Mouse (Mus musculus) limb, embryonic 15.5 days (tissue): ENCODE measurements around the gene Lrrc73. TPM values are rescaled to one million over a fixed set of nuclear protein-coding genes. Genes with fewer than 3 reads are reported as not detected.
A peak's percentile ranks its signal among the peaks of the same experiment; 100 is the strongest.

Experiments used
- ATAC-seq: fragments of 200-750 bp; cut with Nextera tagmentation; 2 replicates; pipeline ENCODE4 v1.8.0; 2017; ENCODE audit warnings: low read depth, moderate TSS enrichment; ENCODE audit not compliant: insufficient number of reproducible peaks, low FRiP score, low TSS enrichment
- H3K27ac ChIP-seq: fragments of 300-500 bp; sonication (generic); 2 replicates; pipeline ENCODE4 v1.5.1; 2015; ENCODE audit warnings: moderate library complexity, mild to moderate bottlenecking, inconsistent platforms
- H3K27me3 ChIP-seq: fragments of 300-500 bp; sonication (generic); 2 replicates; pipeline ENCODE4 v1.6.1; 2015; ENCODE audit warnings: inconsistent platforms
- H3K36me3 ChIP-seq: fragments of 300-500 bp; sonication (generic); 2 replicates; pipeline ENCODE4 v1.6.1; 2015; ENCODE audit warnings: inconsistent platforms
- H3K4me1 ChIP-seq: fragments of 300-500 bp; sonication (generic); 2 replicates; pipeline ENCODE4 v1.6.1; 2015; ENCODE audit warnings: inconsistent platforms
- H3K4me2 ChIP-seq: fragments of 300-500 bp; sonication (generic); 2 replicates; pipeline ENCODE4 v1.6.1; 2015; ENCODE audit warnings: mild to moderate bottlenecking, inconsistent platforms
- H3K4me3 ChIP-seq: fragments of 300-500 bp; sonication (generic); 2 replicates; pipeline ENCODE4 v1.5.1; 2015; ENCODE audit warnings: mild to moderate bottlenecking, inconsistent platforms
- H3K9ac ChIP-seq: fragments of 300-500 bp; sonication (generic); 2 replicates; pipeline ENCODE4 v1.6.1; 2015; ENCODE audit warnings: inconsistent platforms
- H3K9me3 ChIP-seq: fragments of 300-500 bp; sonication (generic); 2 replicates; pipeline ENCODE4 v1.6.1; 2016; ENCODE audit warnings: inconsistent platforms
- WGBS: fragments of 180-500 bp; shearing (Covaris S2); methylation state at CpG from one replicate; pipeline ENCODE4 v1.1.7; 2015; 5-methylcytosine and 5-hydroxymethylcytosine counted together
- polyA plus RNA-seq: library from polyadenylated mRNA; unstranded; fragments of >200 nt; fragmentation: Nextera tagmentation; extraction: Ambion mirVana; gene quantifications from 2 replicates; pipeline ENCODE4 v1.2.1, GENCODE M21; 2015

The Lrrc73 gene
- polyA plus RNA-seq, 1 experiment from 2014 or later = 1.4 TPM

DNA sequence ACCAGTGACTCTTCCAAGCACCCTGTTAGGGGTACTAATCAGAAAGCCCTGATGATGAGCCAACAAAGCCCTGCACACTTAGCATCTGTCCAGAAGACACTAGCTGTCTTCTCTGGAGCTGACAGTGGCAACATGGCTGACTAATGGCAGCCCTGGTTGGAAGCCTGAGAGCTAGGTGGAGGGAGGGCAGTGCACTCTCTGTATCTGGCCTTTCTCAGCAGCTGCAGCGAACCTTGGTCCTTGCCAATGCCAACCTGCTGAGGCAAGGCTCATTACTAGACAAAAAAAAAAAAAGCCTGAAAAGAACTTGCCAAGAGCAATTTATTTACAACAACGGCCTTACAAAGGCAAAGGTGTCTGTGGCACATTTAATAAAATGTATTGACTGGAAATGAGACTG lies 9.7 kb upstream of the Lrrc73 start:
- Histone ChIP-seq H3K27me3 (no peaks in the 10 kb centered on the region), H3K9me3 (no peaks in the 10 kb centered on the region), H3K4me3 (no peak overlapping the region), H3K4me2 (no peak overlapping the region), H3K27ac (no peak overlapping the region), H3K4me1 (peaks cover 9% of the 10 kb centered on the region), H3K36me3 (peaks cover 76% of the 10 kb centered on the region), H3K9ac (no peak overlapping the region)
- 78% methylated on average over 2 of the region's 2 CpGs for WGBS
- no peak for ATAC-seq

DNA sequence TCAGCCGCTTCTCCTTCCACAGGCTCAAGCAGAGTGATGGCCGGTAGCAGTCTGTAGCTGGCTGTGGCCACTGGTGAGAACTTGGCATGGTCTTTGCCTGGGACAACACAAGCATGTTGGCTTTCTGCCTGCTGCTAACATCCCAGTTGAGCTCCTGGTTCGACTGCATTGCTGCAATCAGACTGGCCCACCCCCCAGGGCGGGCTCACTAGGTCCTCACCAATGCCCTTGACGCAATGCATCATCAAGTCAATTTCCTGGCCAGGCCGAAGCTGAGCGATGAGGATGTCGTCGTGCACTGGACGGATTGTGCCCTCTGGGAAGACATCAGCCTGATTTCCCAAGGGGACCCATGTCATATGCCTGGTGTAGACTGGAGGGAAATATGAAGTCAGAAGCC lies 8.8 kb upstream of the Lrrc73 start:
- Histone ChIP-seq H3K4me2 (no peak overlapping the region), H3K27ac (no peak overlapping the region), H3K27me3 (no peaks in the 10 kb centered on the region), H3K36me3 (peaks cover 72% of the 10 kb centered on the region), H3K4me3 (no peak overlapping the region), H3K9ac (no peak overlapping the region), H3K4me1 (peaks cover 18% of the 10 kb centered on the region), H3K9me3 (no peaks in the 10 kb centered on the region)
- WGBS = 74% methylated on average over 10 of the region's 10 CpGs
- ATAC-seq = no peak

DNA sequence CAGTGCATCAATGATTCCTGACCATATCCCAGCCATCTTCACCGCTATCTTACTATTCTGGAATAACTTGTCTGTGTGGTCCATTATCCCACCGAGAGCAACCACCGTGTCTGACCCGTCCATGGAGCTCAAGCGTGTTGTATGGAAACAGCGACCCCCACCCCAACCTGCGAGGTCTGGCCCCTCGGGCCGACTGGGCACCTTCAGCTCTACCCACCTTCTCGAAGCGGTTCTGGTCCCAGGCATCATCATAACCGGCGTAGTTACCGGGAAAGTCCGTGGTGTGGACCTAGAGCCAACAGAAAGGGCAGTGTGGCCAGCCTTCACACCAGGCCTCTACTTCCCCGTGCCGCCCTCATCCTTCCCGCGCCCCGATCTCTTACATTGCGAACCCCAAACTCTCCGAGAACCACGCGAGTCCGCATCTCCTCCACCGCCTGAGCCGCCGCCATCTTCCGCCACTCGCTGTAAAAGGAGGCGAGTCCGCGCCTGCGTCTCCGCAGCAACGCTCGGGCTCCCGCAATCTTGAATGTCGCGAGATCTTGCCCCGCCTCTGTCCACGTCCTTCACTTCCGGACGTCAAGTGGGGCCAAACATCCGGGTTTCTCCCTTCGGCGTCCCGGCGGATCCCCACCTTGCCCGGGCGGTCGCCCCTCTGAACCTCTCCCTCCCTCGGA lies 5.7 kb upstream of the Lrrc73 start, which contains the start of the genes Polr1c and Yipf3:
TSS of gene Polr1c (minus strand) at position 543 of the 677 bp plus-strand sequence.
TSS of gene Yipf3 (plus strand) at position 569 of the 677 bp plus-strand sequence.
- ATAC-seq = peak; percentile 89
- peak within 1 kb of the TSS; percentile 83 for H3K27ac ChIP-seq

DNA sequence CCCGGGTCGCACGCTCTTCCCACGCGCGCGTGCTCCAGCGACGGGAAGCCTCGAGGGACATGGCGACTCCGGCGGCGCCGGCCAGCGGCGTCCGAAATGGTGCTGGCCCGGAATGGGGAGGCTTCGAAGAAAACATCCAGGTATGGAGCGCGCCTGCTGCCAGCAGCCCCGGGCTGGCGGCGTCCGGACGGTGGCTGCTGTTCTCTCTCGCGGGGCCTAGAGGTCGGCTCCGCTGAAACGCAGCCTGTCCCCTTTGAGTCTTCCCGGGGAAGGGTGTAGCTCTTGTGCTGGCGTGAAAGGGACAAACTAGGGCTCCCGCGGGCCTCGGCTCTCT lies 5.2 kb upstream of the Lrrc73 start:
- peak; percentile 30 for ATAC-seq
- Histone ChIP-seq H3K36me3 (peaks cover 68% of the 10 kb centered on the region), H3K27me3 (no peaks in the 10 kb centered on the region), H3K27ac (peak overlapping the region; percentile 83), H3K4me1 (peaks cover 24% of the 10 kb centered on the region), H3K4me3 (peak overlapping the region; percentile 91), H3K9me3 (no peaks in the 10 kb centered on the region), H3K4me2 (peak overlapping the region; percentile 77), H3K9ac (peak overlapping the region; percentile 98)
- WGBS = under 1% methylated on average over 37 of the region's 37 CpGs

More for the DNA sequence above, 5.7 kb upstream of the Lrrc73 start, which contains the start of the genes Polr1c and Yipf3:
- Histone ChIP-seq H3K9me3 (no peaks in the 10 kb centered on the region), H3K4me1 (peaks cover 23% of the 10 kb centered on the region), H3K36me3 (peaks cover 73% of the 10 kb centered on the region), H3K4me2 (peak within 1 kb of the TSS; percentile 77), H3K9ac (peak within 1 kb of the TSS; percentile 98), H3K27me3 (no peaks in the 10 kb centered on the region), H3K4me3 (peak within 1 kb of the TSS; percentile 91)
- WGBS = under 1% methylated on average over 53 of the region's 53 CpGs

DNA sequence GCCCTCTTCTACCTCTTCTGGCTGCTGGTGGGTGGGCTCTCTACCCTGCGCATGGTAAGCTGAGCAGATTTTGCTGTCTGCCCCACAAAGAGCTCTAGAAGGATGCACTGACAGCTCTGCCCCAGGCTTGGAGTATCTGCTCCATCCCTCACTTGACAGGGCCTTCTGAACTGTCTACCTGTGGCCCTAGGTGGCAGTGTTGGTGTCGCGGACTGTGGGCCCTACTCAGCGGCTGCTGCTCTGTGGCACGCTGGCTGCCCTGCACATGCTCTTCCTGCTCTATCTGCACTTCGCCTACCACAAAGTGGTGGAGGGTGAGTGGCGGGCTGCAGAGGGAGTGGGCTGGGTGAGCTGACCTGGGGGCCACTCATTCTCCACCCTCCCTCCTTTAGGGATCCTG lies 2.2 kb upstream of the Lrrc73 start:
- H3K27me3 ChIP-seq = peaks cover 18% of the 10 kb centered on the region
- no peak overlapping the region for H3K9ac ChIP-seq
- 80% methylated on average over 7 of the region's 7 CpGs for WGBS
- H3K4me3 ChIP-seq = no peak overlapping the region
- H3K36me3 ChIP-seq = peaks cover 38% of the 10 kb centered on the region
- no peak overlapping the region for H3K27ac ChIP-seq
- H3K4me2 ChIP-seq = no peak overlapping the region
- peaks cover 38% of the 10 kb centered on the region for H3K4me1 ChIP-seq
- H3K9me3 ChIP-seq = no peaks in the 10 kb centered on the region
- no peak for ATAC-seq

DNA sequence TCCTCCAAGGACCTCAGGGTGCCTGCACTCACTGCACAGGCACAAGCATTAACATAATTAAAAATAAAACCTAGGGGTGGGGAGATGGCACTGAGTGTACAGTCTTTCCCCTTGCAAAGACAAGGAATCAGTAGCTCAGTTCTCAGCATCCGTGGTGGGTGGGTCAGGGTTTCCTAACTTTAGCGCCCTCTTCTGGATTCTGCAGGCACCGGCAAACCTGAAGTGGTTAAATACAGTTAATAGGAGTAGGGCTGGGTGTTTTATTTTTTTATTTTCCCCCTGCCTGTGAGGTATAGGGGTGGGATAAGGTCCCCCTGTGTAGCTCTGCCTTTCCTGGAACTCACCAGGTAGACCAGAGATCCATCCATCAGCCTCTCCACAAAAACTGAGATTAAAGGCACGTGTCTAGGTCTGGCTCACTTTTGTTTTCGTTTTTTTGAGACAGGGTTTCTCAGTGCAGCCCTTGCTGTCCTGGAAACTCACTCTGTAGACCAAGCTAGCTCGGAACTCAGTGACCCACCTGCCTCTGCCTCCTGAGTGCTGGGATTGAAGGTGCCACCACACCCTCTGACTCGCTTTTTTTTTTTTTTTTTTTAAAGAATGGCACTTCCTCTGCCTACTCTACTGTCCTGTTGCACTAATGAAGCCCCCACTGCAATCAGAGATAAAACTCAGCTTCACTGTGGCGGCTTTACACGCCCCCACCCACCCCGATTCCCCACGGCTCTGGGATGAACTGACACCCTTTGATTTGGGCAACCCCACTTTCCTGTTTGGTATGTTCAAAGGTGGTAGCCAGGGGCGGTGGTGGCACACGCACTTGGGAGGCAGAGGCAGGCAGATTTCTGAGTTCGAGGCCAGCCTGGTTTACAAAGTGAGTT lies 520 bp upstream of the Lrrc73 start:
- Histone ChIP-seq H3K27me3 (peaks cover 18% of the 10 kb centered on the region), H3K4me2 (peak overlapping the region; percentile 100), H3K4me1 (peaks cover 30% of the 10 kb centered on the region), H3K9me3 (no peaks in the 10 kb centered on the region), H3K36me3 (peaks cover 51% of the 10 kb centered on the region), H3K4me3 (peak overlapping the region; percentile 68; the same call in 1 of the 2 replicates), H3K9ac (no peak overlapping the region), H3K27ac (no peak overlapping the region)
- 48% methylated on average over 14 of the region's 14 CpGs for WGBS
- ATAC-seq = no peak

DNA sequence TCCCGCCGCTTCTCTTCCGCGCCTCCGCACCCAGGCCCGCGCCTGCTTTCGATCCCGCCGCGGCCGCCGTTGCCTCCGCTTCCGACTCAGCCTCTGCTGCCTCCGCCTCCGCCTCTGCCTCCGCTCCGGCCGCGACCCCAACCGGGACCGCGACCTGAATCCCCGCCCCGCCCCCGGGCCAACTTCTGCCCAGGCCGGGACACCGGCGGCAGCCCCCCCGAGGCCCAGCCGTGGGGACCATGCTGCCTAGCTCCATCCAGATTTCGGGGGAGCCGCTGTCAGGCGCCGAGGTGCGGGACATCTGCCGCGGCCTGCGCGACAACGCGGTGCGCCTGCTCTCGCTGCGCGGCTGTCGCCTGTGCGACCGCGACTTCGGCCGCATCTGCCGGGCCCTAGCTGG lies 775 bp downstream of the Lrrc73 start:
- Histone ChIP-seq H3K27me3 (peaks cover 18% of the 10 kb centered on the region), H3K4me3 (peak overlapping the region; percentile 68), H3K4me2 (peak overlapping the region; percentile 100), H3K4me1 (peaks cover 25% of the 10 kb centered on the region), H3K9ac (peak overlapping the region; percentile 57; the same call in 1 of the 2 replicates), H3K27ac (no peak overlapping the region), H3K9me3 (no peaks in the 10 kb centered on the region), H3K36me3 (peaks cover 63% of the 10 kb centered on the region)
- ATAC-seq = no peak; the same call in 1 of the 2 replicates
- WGBS = under 1% methylated on average over 52 of the region's 54 CpGs

DNA sequence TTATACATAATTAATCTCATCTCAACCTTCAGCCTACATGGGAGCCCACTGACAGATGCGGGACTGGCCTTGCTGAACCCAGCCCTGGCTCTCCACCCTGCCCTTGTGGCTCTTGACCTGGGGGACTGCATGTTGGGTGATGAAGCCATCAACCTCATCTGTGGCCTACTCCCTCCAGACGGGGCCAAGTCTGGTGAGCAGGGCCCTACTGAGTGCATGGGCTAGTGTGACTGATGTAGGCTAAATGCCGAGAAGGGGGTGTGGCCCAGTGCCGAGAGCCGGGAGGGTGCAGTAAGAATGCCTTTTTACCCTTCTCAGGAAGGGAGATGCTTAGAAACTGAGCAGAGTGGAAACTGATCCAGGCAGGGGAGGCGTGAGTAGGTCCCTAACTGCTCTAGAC lies 1.8 kb downstream of the Lrrc73 start:
- H3K9ac ChIP-seq = no peak overlapping the region
- peaks cover 16% of the 10 kb centered on the region for H3K4me1 ChIP-seq
- peaks cover 63% of the 10 kb centered on the region for H3K36me3 ChIP-seq
- no peaks in the 10 kb centered on the region for H3K9me3 ChIP-seq
- peaks cover 18% of the 10 kb centered on the region for H3K27me3 ChIP-seq
- no peak overlapping the region for H3K4me2 ChIP-seq
- WGBS = 33% methylated on average over 6 of the region's 6 CpGs
- no peak overlapping the region for H3K27ac ChIP-seq
- 0 out of 2 replicates have a peak overlapping the region, but pooled peaks have one; percentile 68 for H3K4me3 ChIP-seq
- ATAC-seq = no peak

DNA sequence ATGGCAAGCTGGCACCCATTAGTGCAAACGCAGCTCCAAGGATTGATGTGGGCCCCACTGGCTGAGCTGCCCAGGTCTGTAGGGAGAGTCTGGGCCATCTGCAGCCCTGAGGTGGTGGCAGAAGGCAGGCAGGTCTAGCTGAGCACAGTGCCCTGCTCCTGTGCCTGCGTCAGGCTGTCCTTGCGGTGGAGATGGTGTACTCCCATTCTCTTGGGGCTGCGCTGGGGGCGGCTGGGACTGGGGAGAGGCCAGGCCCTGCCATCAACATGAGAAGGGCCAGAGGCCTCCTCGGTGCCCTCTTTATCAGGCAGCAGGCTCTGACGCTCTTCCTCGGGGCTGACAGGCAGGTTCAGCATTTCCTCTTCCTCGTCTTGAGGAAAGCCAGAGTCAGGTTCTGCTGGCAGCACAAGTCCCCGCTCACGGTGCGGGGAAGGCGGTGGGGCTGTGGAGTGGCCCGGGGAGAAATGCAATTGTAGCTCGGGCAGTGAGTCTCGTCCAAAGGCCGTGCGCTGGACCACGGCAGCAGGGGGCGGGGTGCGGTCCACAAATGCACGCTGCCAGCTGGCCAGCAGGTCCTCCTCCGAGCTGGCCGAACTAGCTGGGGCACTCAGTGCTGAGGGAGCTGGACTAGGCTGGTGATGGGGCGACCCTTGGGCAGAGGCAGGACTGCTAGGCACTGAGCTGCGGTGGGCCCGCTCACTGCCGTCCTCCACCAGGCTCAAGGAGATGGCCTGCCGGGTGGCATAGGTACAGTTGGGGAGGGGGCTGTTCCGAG lies 5.1 kb downstream of the Lrrc73 start:
- H3K4me2 ChIP-seq = no peak overlapping the region
- H3K36me3 ChIP-seq = peaks cover 72% of the 10 kb centered on the region
- no peak overlapping the region for H3K4me3 ChIP-seq
- peaks cover 18% of the 10 kb centered on the region for H3K27me3 ChIP-seq
- H3K9me3 ChIP-seq = no peaks in the 10 kb centered on the region
- H3K4me1 ChIP-seq = peaks cover 11% of the 10 kb centered on the region
- 89% methylated on average over 30 of the region's 30 CpGs for whole genome bisulfite sequencing
- H3K9ac ChIP-seq = no peak overlapping the region
- H3K27ac ChIP-seq = no peak overlapping the region
- no peak for ATAC-seq

DNA sequence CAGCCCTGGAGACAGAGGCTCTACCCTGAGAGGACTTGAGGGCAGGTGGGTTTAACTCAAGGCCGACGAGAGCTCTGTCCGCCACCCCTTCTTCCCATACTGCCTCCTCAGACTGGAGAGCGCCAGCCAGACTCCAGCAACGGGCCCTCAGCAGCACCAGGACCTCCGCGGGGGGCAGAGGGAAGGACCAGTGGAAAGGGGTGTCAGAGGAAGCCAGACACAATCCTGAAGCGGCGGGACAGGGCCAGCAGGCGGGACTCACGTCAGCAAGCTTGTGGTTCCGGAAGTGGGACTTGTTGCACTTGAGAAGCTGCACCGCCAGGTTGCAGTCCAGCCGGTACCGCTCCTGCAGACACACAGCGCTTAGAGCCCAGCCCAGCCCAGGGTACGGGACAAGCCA lies 6.3 kb downstream of the Lrrc73 start:
- WGBS = 88% methylated on average over 17 of the region's 17 CpGs
- Histone ChIP-seq H3K27me3 (peaks cover 9% of the 10 kb centered on the region), H3K27ac (no peak overlapping the region), H3K36me3 (peaks cover 84% of the 10 kb centered on the region), H3K4me2 (no peak overlapping the region), H3K4me3 (no peak overlapping the region), H3K4me1 (peaks cover 3% of the 10 kb centered on the region), H3K9ac (no peak overlapping the region), H3K9me3 (no peaks in the 10 kb centered on the region)
- ATAC-seq = no peak

DNA sequence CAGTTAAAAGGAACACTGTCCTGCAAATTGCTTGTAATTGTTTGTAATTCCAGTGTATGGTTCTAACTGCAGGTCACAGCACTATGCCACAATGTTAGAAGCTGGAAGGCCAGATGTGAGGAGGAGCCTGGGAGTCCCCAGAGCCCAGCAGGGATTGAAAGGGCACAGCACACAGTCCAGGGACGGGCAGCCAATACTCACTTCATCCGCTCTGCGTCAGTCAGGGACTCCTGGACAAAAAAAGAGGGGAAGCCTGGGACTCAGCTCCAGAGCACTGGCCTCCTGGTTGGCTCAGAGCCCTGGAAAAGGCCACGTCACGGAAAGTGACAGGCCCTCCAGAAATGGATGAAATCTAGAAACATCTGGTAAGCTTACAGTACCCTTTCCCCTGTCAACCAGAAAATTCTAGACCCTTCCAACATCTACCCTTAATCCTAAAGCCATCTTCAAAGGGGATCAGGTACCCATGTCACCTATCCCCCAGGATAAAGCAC lies 8.9 kb downstream of the Lrrc73 start:
- Histone ChIP-seq H3K27ac (no peak overlapping the region), H3K4me3 (no peak overlapping the region), H3K9ac (no peak overlapping the region), H3K36me3 (peaks cover 88% of the 10 kb centered on the region), H3K4me1 (peaks cover 13% of the 10 kb centered on the region), H3K27me3 (no peaks in the 10 kb centered on the region), H3K9me3 (no peaks in the 10 kb centered on the region), H3K4me2 (no peak overlapping the region)
- WGBS = 85% methylated on average over 5 of the region's 5 CpGs
- no peak for ATAC-seq
